Mouse (Mus musculus) limb, embryonic 13.5 days (tissue): ENCODE measurements around the gene Apoc2. TPM values are rescaled to one million over a fixed set of nuclear protein-coding genes. Genes with fewer than 3 reads are reported as not detected.

Experiments used
- ATAC-seq: fragments of 200-750 bp; cut with Nextera tagmentation; 2 replicates; pipeline ENCODE4 v1.8.0; 2017; ENCODE audit warnings: low read depth, moderate number of reproducible peaks, moderate TSS enrichment; ENCODE audit not compliant: low FRiP score
- H3K27ac ChIP-seq: fragments of 300-500 bp; sonication (generic); 2 replicates; pipeline ENCODE4 v1.5.1; 2015; ENCODE audit warnings: inconsistent platforms, mild to moderate bottlenecking, moderate library complexity
- H3K27me3 ChIP-seq: fragments of 300-500 bp; sonication (generic); 2 replicates; pipeline ENCODE4 v1.6.1; 2015; ENCODE audit warnings: mild to moderate bottlenecking, inconsistent platforms
- H3K36me3 ChIP-seq: fragments of 300-500 bp; sonication (generic); 2 replicates; pipeline ENCODE4 v1.6.1; 2015; ENCODE audit warnings: inconsistent platforms, mild to moderate bottlenecking, moderate library complexity
- H3K4me1 ChIP-seq: fragments of 300-500 bp; sonication (generic); 2 replicates; pipeline ENCODE4 v1.6.1; 2015; ENCODE audit warnings: inconsistent platforms
- H3K4me2 ChIP-seq: fragments of 300-500 bp; sonication (generic); replicated peaks from 2 replicates; pipeline ENCODE4 v1.6.1; 2015; ENCODE audit warnings: inconsistent platforms, mild to moderate bottlenecking, moderate library complexity
- H3K4me3 ChIP-seq: fragments of 300-500 bp; sonication (generic); 2 replicates; pipeline ENCODE4 v1.5.1; 2015; ENCODE audit warnings: moderate library complexity, mild to moderate bottlenecking, inconsistent platforms
- H3K9ac ChIP-seq: fragments of 300-500 bp; sonication (generic); 2 replicates; pipeline ENCODE4 v1.6.1; 2015; ENCODE audit warnings: mild to moderate bottlenecking, inconsistent platforms
- H3K9me3 ChIP-seq: fragments of 300-500 bp; sonication (generic); 2 replicates; pipeline ENCODE4 v1.6.1; 2016; ENCODE audit warnings: inconsistent platforms
- WGBS: fragments of 180-500 bp; shearing (Covaris S2); methylation state at CpG from one replicate; pipeline ENCODE4 v1.1.7; 2015; 5-methylcytosine and 5-hydroxymethylcytosine counted together
- polyA plus RNA-seq: library from polyadenylated mRNA; unstranded; fragments of >200 nt; fragmentation: Nextera tagmentation; extraction: Ambion mirVana; gene quantifications from 2 replicates; pipeline ENCODE4 v1.2.1, GENCODE M21; 2015

Apoc2 gene
- polyA plus RNA-seq, result 1.1 and 1.7 TPM in 2 replicates

DNA sequence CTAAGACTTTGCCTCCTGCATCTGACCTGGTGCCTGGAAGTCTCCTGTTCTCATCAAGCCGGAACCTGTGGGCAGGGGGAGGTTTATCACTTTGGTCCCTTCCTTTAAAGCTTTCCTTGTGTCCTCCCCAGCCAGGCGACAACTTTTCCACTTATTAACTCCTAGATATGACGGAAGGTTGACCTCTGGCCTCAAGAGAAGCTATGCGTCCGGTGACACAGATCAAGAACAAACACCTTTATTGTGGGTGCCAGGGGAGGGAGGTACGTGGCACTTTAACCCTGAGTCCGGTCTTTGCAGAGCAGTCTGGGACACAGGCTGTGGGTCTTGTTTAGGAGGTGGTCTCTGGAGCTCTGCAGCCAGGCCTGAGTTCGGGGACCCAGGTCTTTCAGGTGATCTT, at the start of gene Apoc2:
Apoc2 (minus strand) TSS at position 70 of the 400 bp plus-strand sequence.
- WGBS, result 76% methylated on average over 8 of the region's 8 CpGs
- H3K9ac ChIP-seq, result no peak within 1 kb of the TSS
- no peak for ATAC-seq
- 0 out of 2 replicates have a peak, but pooled peaks cover under 1% of the 10 kb centered on the region for H3K4me1 ChIP-seq
- no peaks in the 10 kb centered on the region for H3K9me3 ChIP-seq
- H3K27me3 ChIP-seq, result no peaks in the 10 kb centered on the region
- H3K36me3 ChIP-seq, result no peaks in the 10 kb centered on the region
- no peak within 1 kb of the TSS for H3K4me2 ChIP-seq
- no peak within 1 kb of the TSS for H3K4me3 ChIP-seq
- no peak within 1 kb of the TSS for H3K27ac ChIP-seq

GRCm38 (mm10) chr7:19726541-19726940, 48.8 kb upstream of the Apoc2 start:
- Histone ChIP-seq H3K36me3 (peaks cover 98% of the 10 kb centered on the region), H3K9me3 (peaks cover 6% of the 10 kb centered on the region), H3K27me3 (no peaks in the 10 kb centered on the region), H3K27ac (no peak overlapping the region), H3K4me1 (no peaks in the 10 kb centered on the region), H3K9ac (no peak overlapping the region), H3K4me3 (no peak overlapping the region), H3K4me2 (no peak overlapping the region)
- no peak for ATAC-seq
- WGBS, result 88% methylated on average over 4 of the region's 4 CpGs

- Histone ChIP-seq H3K9ac (no peak overlapping the region), H3K27me3 (no peaks in the 10 kb centered on the region), H3K9me3 (peaks cover 19% of the 10 kb centered on the region), H3K27ac (no peak overlapping the region), H3K4me1 (no peaks in the 10 kb centered on the region), H3K36me3 (peaks cover 98% of the 10 kb centered on the region), H3K4me2 (no peak overlapping the region), H3K4me3 (no peak overlapping the region)
- 92% methylated on average over 12 of the region's 12 CpGs for WGBS
- ATAC-seq, result no peak
These were observed 46.4 kb upstream of the Apoc2 start for GRCm38 (mm10) chr7:19724167-19724566.

DNA sequence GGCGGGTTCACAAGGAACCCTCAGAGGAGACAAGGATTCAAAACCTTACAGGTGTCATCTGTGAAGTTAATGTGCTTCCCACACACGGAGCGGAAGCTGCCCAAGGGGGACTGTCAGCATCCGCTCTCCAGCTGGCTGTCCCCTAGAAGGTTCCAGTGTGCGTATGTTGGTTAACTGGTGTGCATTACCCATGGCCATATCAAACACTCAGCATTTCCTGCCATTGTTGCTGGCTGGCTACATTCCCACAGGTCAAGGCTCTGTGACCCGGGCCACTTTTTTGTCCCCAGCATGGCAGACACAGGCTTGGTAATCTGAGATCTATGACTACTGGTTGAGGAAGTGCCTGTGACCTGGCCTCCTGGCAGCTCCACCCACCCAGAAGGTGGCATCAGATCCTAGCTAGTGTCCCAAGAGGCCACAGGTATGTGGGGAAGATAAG, 45.0 kb upstream of the Apoc2 start:
- 90% methylated on average over 6 of the region's 6 CpGs for WGBS
- H3K4me2 ChIP-seq, result no peak overlapping the region
- no peak for ATAC-seq

DNA sequence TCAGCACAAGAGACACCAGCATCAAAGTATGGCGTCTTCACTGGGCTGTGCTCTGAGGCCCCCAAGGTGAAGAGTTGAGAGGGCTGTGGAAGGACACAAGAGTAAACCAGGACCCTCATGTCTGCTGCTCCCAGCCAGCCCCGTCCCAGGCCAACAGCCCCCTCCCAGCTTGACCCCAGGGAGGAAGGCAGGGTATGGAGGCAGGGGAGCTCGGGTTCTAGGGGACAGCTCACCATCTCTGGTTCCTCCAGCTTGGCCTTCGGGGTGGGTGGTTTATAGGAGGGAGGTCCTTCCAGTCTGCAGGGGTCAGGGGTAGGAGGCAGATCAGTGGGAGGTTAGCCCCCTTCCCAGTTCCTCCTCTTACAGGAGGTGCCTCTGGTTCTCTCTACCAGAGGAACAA, 41.5 kb upstream of the Apoc2 start:
- H3K27ac ChIP-seq, result no peak overlapping the region
- WGBS, result 92% methylated on average over 4 of the region's 4 CpGs
- no peak overlapping the region for H3K4me2 ChIP-seq
- no peak overlapping the region for H3K4me3 ChIP-seq
- H3K27me3 ChIP-seq, result no peaks in the 10 kb centered on the region
- H3K9ac ChIP-seq, result no peak overlapping the region
- H3K4me1 ChIP-seq, result peaks cover 13% of the 10 kb centered on the region
- peaks cover 19% of the 10 kb centered on the region for H3K9me3 ChIP-seq
- peaks cover 71% of the 10 kb centered on the region for H3K36me3 ChIP-seq
- ATAC-seq, result no peak

More for the DNA sequence above, 45.0 kb upstream of the Apoc2 start:
- H3K9ac ChIP-seq, result no peak overlapping the region
- H3K9me3 ChIP-seq, result peaks cover 19% of the 10 kb centered on the region
- H3K27me3 ChIP-seq, result no peaks in the 10 kb centered on the region
- no peak overlapping the region for H3K27ac ChIP-seq
- no peak overlapping the region for H3K4me3 ChIP-seq
- H3K36me3 ChIP-seq, result peaks cover 95% of the 10 kb centered on the region
- H3K4me1 ChIP-seq, result no peaks in the 10 kb centered on the region

- peaks cover 70% of the 10 kb centered on the region for H3K36me3 ChIP-seq
- H3K27ac ChIP-seq, result no peak overlapping the region
- WGBS, result 90% methylated on average over 5 of the region's 5 CpGs
- H3K9me3 ChIP-seq, result peaks cover 19% of the 10 kb centered on the region
- H3K4me1 ChIP-seq, result peaks cover 20% of the 10 kb centered on the region
- H3K4me2 ChIP-seq, result no peak overlapping the region
- ATAC-seq, result no peak
- H3K4me3 ChIP-seq, result no peak overlapping the region
- no peaks in the 10 kb centered on the region for H3K27me3 ChIP-seq
- H3K9ac ChIP-seq, result no peak overlapping the region
These were observed 40.7 kb upstream of the Apoc2 start for GRCm38 (mm10) chr7:19718297-19718952.

DNA sequence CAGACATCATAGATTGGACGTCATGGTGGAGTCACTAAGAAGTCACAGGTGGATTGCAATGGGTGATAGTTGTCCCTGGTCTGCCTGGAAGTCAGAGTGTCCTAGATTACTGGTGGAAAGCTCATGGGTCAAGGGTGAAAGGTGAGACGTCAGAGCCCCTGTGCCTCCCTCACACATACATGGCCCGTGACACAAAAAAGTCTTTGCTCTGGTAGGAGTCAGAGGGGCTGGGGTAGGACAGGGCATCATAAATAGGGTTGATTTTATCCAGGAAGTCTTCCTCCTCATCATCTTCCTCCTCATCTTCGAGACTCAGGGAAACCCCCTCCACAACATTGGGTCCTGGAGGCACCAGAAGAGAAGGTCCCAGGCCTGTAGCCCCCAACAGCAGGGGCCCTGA, 39.6 kb upstream of the Apoc2 start:
- Histone ChIP-seq H3K27ac (no peak overlapping the region), H3K4me2 (no peak overlapping the region), H3K36me3 (peaks cover 69% of the 10 kb centered on the region), H3K9me3 (peaks cover 19% of the 10 kb centered on the region), H3K4me3 (no peak overlapping the region), H3K9ac (no peak overlapping the region), H3K27me3 (no peaks in the 10 kb centered on the region), H3K4me1 (peaks cover 22% of the 10 kb centered on the region)
- ATAC-seq, result no peak
- 85% methylated on average over 4 of the region's 4 CpGs for WGBS

DNA sequence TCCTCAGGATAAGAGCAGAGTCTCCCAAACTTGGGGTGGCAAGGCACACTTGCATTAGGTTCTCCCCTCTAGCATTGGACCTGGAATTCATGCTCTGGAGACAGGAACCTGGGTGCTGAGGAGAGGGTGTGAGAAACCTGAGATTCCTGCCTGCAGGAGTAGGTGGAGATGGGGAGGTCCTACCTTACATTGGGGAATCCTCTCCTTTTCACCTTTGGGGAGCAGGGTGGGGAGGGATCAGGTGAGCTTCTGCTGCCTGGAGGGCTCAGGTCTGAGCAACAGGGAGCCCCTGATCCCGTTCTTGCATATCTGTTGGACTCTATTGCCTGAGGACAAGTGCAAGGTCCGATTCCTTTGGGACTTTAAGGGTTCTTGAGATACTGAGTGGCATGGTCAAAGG, 39.1 kb upstream of the Apoc2 start:
- H3K9me3 ChIP-seq, result peaks cover 16% of the 10 kb centered on the region
- H3K9ac ChIP-seq, result no peak overlapping the region
- H3K4me2 ChIP-seq, result peak overlapping the region; percentile 69
- H3K4me1 ChIP-seq, result peaks cover 22% of the 10 kb centered on the region
- WGBS, result 90% methylated on average over 2 of the region's 2 CpGs
- H3K27me3 ChIP-seq, result no peaks in the 10 kb centered on the region
- no peak overlapping the region; the same call in 1 of the 2 replicates for H3K27ac ChIP-seq
- peaks cover 70% of the 10 kb centered on the region for H3K36me3 ChIP-seq
- peak overlapping the region; percentile 100 for H3K4me3 ChIP-seq
- ATAC-seq, result no peak

DNA sequence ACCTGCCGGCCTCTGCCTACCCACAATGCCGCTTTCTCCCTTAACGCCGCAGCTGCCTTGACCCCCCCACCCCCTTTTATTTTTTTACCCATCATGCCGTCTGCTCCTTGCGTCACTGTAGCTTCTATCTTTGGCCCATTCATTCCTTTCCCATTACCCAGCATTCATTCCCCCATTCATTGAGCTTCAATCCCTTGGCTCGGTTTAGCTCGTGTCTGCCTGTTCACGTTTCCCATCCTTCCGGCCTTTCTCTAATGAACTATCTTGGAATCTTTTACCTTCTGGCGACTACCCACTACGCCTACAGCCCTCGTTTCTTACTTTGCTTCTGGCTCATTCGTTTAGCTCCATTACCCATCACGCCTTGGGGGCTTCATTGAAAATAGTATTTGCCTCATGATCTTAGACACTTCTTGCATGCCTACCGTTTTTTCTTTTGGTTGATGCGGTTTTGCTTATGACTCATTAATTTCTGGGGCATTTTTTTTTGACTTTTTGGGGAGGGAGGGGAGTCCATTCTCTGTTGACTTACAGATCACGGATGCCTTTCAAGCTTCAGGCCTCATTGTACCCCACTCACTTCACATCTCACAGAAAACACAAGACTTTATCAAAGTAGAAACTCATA, 38.4 kb upstream of the Apoc2 start:
- no peak for ATAC-seq
- peak overlapping the region; percentile 85 for H3K27ac ChIP-seq
- H3K9ac ChIP-seq, result no peak overlapping the region
- peak overlapping the region; percentile 100 for H3K4me3 ChIP-seq
- H3K9me3 ChIP-seq, result peaks cover 9% of the 10 kb centered on the region
- H3K36me3 ChIP-seq, result peaks cover 70% of the 10 kb centered on the region
- peak overlapping the region; percentile 69 for H3K4me2 ChIP-seq
- H3K4me1 ChIP-seq, result peaks cover 22% of the 10 kb centered on the region
- 8% methylated on average over 18 of the region's 18 CpGs for WGBS
- no peaks in the 10 kb centered on the region for H3K27me3 ChIP-seq

DNA sequence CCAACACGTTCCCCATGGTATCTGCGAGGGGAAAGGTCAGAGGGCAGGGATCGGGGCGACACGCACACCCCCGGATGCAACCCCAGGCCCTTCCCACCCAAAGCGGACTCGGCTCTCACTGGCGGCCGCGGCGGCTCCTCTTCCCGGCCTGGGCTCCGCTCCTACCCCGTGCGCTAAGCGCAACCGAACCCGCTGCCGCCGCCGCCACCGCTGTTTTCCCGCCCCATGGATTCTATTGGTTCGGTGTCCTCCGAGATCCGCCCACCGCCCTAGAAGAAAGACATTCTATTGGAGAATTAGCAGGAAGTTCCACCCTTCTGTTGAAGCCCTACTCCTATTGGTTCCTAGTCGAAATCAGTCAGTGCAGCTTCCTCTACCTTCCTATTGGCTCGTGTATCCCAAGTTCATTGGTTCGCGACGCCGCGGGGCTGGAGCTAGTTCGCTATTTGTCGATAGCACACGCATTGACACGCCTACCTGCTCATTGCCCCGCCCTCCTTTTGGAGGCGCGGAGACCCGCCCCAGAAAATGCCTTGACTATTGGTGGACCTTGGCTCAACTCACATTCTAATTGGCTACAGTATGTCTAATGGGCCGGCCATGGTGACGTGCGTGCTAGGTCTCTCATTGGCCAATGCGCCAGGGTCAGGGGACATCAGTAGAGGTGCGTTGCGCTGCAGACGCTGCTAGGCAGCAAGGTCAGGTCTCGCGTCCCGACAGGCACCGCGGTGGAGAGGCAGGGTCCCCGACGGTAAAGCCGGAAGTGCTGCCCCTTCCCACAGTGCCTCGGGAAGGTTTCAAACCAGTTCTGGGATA, 37.7 kb upstream of the Apoc2 start, which contains the start of gene Tomm40:
Tomm40 (minus strand) TSS at position 200 of the 816 bp plus-strand sequence.
- under 1% methylated on average over 59 of the region's 59 CpGs for WGBS
- Histone ChIP-seq H3K4me1 (peaks cover 22% of the 10 kb centered on the region), H3K36me3 (peaks cover 70% of the 10 kb centered on the region), H3K4me3 (peak within 1 kb of the TSS; percentile 100), H3K27ac (peak within 1 kb of the TSS; percentile 85), H3K9ac (peak within 1 kb of the TSS; percentile 98), H3K4me2 (peak within 1 kb of the TSS; percentile 93), H3K9me3 (peaks cover 2% of the 10 kb centered on the region), H3K27me3 (no peaks in the 10 kb centered on the region)
- ATAC-seq, result peak; percentile 100

- no peaks in the 10 kb centered on the region for H3K9me3 ChIP-seq
- H3K4me3 ChIP-seq, result peak overlapping the region; percentile 100
- no peaks in the 10 kb centered on the region for H3K27me3 ChIP-seq
- H3K9ac ChIP-seq, result peak overlapping the region; percentile 98
- peaks cover 22% of the 10 kb centered on the region for H3K4me1 ChIP-seq
- peak overlapping the region; percentile 22 for H3K27ac ChIP-seq
- H3K4me2 ChIP-seq, result peak overlapping the region; percentile 93
- ATAC-seq, result no peak
- H3K36me3 ChIP-seq, result peaks cover 70% of the 10 kb centered on the region
- under 1% methylated on average over 39 of the region's 39 CpGs for WGBS
These were observed 37.1 kb upstream of the Apoc2 start for GRCm38 (mm10) chr7:19714836-19715235.

DNA sequence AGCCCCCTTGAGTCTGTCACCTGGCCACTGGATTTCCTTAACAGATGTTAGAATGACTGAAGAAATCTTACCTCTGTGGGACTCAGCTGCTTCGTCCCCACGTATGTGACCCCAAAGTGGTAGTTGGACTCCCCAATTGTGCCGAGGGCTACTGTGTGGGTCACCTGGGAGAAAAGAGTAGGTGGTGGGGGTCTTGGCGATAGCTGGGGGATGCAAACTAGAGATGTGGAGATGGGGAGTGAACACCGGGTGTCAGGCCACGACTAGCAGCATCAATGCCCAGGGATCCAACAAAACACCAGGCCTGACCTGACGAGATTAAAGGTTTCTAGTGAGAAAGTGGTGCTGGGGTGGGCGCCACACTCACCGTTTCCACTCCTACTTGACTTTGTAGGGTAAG, 35.9 kb upstream of the Apoc2 start:
- no peak for ATAC-seq
- WGBS, result 82% methylated on average over 9 of the region's 9 CpGs
- Histone ChIP-seq H3K4me2 (peak overlapping the region; percentile 93), H3K36me3 (peaks cover 70% of the 10 kb centered on the region), H3K27me3 (no peaks in the 10 kb centered on the region), H3K9ac (no peak overlapping the region), H3K27ac (no peak overlapping the region), H3K9me3 (no peaks in the 10 kb centered on the region), H3K4me3 (peak overlapping the region; percentile 100), H3K4me1 (peaks cover 22% of the 10 kb centered on the region)
